Mouse (Mus musculus) intestine, embryonic 16.5 days (tissue): ENCODE measurements at regions not wholly inside any gene's neighbourhood (a gene's known extent, or its start where the extent isn't known, plus 50 kb on each side); places are given as distances from the start of the nearest gene placed in this dataset.

ENCODE experiments used
- ATAC-seq: fragments of 200-750 bp; cut with Nextera tagmentation; 2 replicates; pipeline ENCODE4 v1.8.0; 2017; ENCODE audit warnings: moderate TSS enrichment, moderate library complexity
- H3K27ac ChIP-seq: fragments of 300-500 bp; sonication (generic); 2 replicates; pipeline ENCODE4 v1.5.1; 2014; ENCODE audit warnings: mild to moderate bottlenecking, low read length
- H3K27me3 ChIP-seq: fragments of 300-500 bp; sonication (generic); replicated peaks from 2 replicates; pipeline ENCODE4 v1.6.1; 2014; ENCODE audit warnings: low read length, control low read depth, mixed read lengths; ENCODE audit not compliant: control insufficient read depth, insufficient read depth
- H3K36me3 ChIP-seq: fragments of 300-500 bp; sonication (generic); 2 replicates; pipeline ENCODE4 v1.6.1; 2014; ENCODE audit warnings: low read length, control low read depth; ENCODE audit not compliant: control insufficient read depth, insufficient read depth
- H3K4me1 ChIP-seq: fragments of 300-500 bp; sonication (generic); 2 replicates; pipeline ENCODE4 v1.6.1; 2014; ENCODE audit warnings: low read length, control low read depth, mixed read lengths; ENCODE audit not compliant: control insufficient read depth, insufficient read depth
- H3K4me2 ChIP-seq: fragments of 300-500 bp; sonication (generic); 2 replicates; pipeline ENCODE4 v1.6.1; 2014; ENCODE audit warnings: low read depth, low read length, control low read depth
- H3K4me3 ChIP-seq: fragments of 300-500 bp; sonication (generic); 2 replicates; pipeline ENCODE4 v1.5.1; 2014; ENCODE audit warnings: mild to moderate bottlenecking, low read length
- H3K9ac ChIP-seq: fragments of 300-500 bp; sonication (generic); 2 replicates; pipeline ENCODE4 v1.6.1; 2014; ENCODE audit warnings: low read depth, low read length
- H3K9me3 ChIP-seq: fragments of 300-500 bp; sonication (generic); 2 replicates; pipeline ENCODE4 v1.6.1; 2016; ENCODE audit warnings: low read length, control low read depth; ENCODE audit not compliant: control insufficient read depth
- WGBS: fragments of 180-500 bp; shearing (Covaris S2); extraction: QIAGEN DNeasy Blood & Tissue Kit; methylation state at CpG from one replicate; pipeline ENCODE4 v1.1.7; 2014; 5-methylcytosine and 5-hydroxymethylcytosine counted together

DNA sequence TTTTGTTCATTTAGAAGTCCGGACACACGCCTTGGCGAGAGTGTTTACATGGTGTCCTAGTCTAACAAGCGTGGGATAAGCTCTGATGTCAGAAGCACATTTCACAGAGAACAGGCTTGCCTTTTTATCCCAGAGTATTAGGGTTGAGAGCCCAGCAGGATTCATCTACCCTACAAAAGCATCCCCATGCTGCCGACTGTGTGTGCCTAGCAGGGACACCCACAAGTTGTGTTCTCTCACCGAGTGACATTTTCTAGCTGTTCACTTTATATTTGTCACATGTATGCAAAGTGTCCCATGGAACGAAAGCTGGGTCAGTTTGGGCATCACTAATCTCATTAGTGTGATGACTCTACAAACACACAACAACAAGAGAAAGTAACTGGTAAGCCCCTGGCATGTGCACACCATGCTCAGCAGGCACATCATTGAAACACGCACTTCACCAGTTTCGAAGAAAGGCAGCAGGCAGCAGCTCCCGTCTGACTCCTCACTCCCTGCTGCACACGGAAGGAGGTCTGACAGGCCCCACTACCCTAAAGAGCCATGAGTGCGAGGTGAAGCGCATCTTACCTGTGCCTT is 539.8 kb upstream of the Adgrl2 start:
- no peaks in the 10 kb centered on the region for H3K27me3 ChIP-seq
- H3K9me3 ChIP-seq, result no peaks in the 10 kb centered on the region
- H3K4me2 ChIP-seq, result no peak overlapping the region
- H3K9ac ChIP-seq, result no peak overlapping the region
- H3K4me3 ChIP-seq, result no peak overlapping the region
- H3K36me3 ChIP-seq, result no peaks in the 10 kb centered on the region
- 88% methylated on average over 13 of the region's 13 CpGs for WGBS
- no peak for ATAC-seq
- no peaks in the 10 kb centered on the region for H3K4me1 ChIP-seq
- no peak overlapping the region for H3K27ac ChIP-seq

DNA sequence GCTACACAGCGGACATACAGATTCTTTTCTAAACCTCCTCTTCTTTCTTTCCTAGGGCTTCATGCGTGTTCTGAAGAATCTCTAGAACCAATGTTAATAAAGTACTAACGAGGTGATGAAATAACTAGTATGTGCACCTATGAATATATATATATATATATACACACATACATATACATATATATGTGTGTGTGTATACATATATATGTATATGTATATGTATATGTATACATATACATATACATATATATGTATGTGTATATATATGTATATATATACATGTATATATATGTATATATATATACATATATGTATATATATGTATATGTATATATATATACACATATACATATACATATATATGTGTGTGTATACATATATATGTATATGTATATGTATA is 536.2 kb upstream of the Adgrl2 start:
- no peaks in the 10 kb centered on the region for H3K4me1 ChIP-seq
- no peak overlapping the region for H3K27ac ChIP-seq
- no peak overlapping the region for H3K9ac ChIP-seq
- H3K4me2 ChIP-seq, result no peak overlapping the region
- no peak overlapping the region for H3K4me3 ChIP-seq
- no peak for ATAC-seq
- no peaks in the 10 kb centered on the region for H3K27me3 ChIP-seq
- H3K9me3 ChIP-seq, result no peaks in the 10 kb centered on the region
- H3K36me3 ChIP-seq, result no peaks in the 10 kb centered on the region
- 96% methylated on average over 3 of the region's 3 CpGs for WGBS

DNA sequence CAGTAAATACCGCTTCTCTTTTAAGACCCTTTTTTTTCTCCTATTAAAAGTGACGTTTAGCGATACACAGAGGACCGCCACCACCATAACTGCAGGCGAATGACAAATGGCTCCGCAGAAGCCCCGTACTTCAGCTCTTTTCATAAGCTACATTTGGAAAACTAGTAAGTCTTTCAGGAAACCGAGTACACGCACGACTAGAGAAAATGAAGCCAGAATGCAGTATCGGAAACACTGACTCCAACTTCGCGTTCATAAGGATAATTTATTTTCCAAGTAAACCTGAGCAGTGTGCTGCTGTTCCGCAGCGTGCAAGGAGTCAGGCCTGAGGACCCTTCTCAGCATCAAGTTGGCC is 529.2 kb upstream of the Adgrl2 start:
- no peak overlapping the region for H3K27ac ChIP-seq
- no peaks in the 10 kb centered on the region for H3K9me3 ChIP-seq
- peak overlapping the region; percentile 33 for H3K4me3 ChIP-seq
- ATAC-seq, result no peak
- peak overlapping the region; percentile 49 for H3K4me2 ChIP-seq
- no peaks in the 10 kb centered on the region; the same call in 1 of the 2 replicates for H3K27me3 ChIP-seq
- no peak overlapping the region for H3K9ac ChIP-seq
- 14% methylated on average over 15 of the region's 15 CpGs for WGBS
- H3K36me3 ChIP-seq, result no peaks in the 10 kb centered on the region
- no peaks in the 10 kb centered on the region for H3K4me1 ChIP-seq

DNA sequence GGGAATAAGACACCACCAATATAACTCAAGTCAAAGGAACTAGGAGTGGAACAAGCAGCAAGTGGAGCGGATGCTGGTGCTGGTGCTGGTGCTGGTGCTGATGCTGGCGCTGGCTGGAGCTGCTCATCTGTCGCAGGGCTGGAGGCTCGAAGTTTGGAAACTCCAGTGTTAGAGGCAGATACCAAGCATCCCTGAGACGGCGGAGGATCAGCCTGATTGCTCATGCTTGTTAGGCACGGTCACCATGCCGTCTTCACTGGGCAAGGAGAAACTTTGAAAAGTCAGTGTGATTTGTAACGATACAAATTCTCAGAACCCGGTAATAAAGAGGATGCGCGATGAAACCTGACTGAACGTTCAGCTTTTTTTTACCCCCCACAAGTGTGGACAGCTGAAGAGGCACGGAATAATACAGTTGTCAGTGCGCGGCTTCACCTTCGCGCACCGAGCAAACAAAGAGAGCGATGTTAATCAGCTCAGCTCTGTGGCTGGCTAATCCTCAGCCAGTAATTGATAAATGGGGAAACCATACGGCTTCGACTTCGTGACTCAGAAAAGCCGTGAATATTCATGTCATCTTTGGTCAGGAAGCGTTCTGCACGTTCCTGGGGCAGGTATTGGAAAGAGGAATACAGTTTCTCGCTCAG is 528.7 kb upstream of the Adgrl2 start:
- peak overlapping the region; percentile 49 for H3K4me2 ChIP-seq
- peak overlapping the region; percentile 33 for H3K4me3 ChIP-seq
- no peaks in the 10 kb centered on the region; the same call in 1 of the 2 replicates for H3K27me3 ChIP-seq
- H3K9me3 ChIP-seq, result no peaks in the 10 kb centered on the region
- H3K9ac ChIP-seq, result peak overlapping the region; percentile 9; the same call in 1 of the 2 replicates
- WGBS, result 4% methylated on average over 27 of the region's 27 CpGs
- H3K4me1 ChIP-seq, result no peaks in the 10 kb centered on the region
- ATAC-seq, result no peak
- H3K27ac ChIP-seq, result no peak overlapping the region
- no peaks in the 10 kb centered on the region for H3K36me3 ChIP-seq

DNA sequence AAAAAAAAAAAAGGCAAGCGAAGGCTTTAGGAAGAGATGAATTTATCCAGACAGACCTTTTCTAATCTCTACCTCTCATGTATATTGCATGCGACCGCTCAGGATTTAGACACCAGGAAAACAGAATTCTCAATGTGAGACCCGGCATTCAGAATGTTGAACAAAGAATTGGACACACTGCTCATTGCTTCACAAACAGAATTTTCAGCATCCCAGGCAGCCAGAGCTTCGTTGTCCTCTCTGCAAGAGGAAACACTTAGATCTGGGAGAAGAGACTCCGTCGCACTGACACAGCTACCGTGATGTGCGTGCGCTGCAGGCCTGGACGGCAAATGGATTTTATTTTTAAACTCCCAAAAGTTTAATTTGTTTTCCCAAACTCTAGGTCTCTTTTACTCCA is 527.2 kb upstream of the Adgrl2 start:
- no peaks in the 10 kb centered on the region for H3K36me3 ChIP-seq
- H3K4me3 ChIP-seq, result no peak overlapping the region
- no peaks in the 10 kb centered on the region for H3K9me3 ChIP-seq
- no peaks in the 10 kb centered on the region; the same call in 1 of the 2 replicates for H3K27me3 ChIP-seq
- no peak overlapping the region for H3K4me2 ChIP-seq
- WGBS, result 82% methylated on average over 11 of the region's 11 CpGs
- no peak for ATAC-seq
- no peak overlapping the region for H3K27ac ChIP-seq
- H3K4me1 ChIP-seq, result no peaks in the 10 kb centered on the region
- H3K9ac ChIP-seq, result no peak overlapping the region

DNA sequence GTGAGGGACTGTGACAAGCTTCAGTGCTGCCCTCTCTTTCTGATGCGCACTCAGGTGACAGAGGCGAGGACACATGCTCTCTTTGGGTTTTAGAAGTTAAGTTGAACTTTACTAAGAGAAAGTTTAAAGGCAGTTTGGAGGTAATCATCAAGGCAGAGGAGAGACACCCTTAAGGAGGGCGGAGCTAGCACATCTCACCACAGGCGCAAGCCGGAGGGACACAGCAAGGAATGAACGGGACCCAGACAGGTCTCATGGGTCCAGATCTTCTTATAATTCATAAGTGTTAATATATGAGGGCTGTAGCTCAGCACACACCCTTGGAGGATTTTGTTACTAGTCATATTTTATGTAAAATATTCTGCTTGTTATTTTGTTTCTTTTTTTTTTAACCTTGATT is 518.8 kb upstream of the Adgrl2 start:
- WGBS, result 87% methylated on average over 6 of the region's 6 CpGs
- H3K36me3 ChIP-seq, result no peaks in the 10 kb centered on the region
- H3K4me2 ChIP-seq, result no peak overlapping the region
- H3K9me3 ChIP-seq, result no peaks in the 10 kb centered on the region
- H3K9ac ChIP-seq, result no peak overlapping the region
- no peaks in the 10 kb centered on the region for H3K4me1 ChIP-seq
- H3K27ac ChIP-seq, result no peak overlapping the region
- H3K4me3 ChIP-seq, result no peak overlapping the region
- ATAC-seq, result no peak
- no peaks in the 10 kb centered on the region for H3K27me3 ChIP-seq

DNA sequence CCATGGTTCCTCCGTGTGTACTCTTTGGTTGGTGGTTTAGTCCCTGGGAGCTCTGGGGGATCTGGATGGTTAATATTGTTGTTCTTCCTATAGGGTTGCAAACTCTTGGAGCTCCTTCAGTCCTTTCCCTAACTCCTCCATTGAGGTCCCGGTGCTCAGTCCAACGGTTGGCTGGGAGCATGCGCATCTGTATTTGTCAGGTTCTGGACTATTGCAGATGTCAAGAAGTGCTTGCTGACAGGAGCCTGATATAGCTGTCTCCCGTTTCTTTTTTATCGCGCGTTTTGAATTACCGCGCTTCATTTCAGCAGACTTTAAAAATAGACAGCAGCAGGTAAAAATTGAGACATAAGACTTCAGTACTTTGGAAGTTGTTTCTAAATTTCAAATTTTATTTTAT is 518.3 kb upstream of the Adgrl2 start:
- Histone ChIP-seq H3K9me3 (no peaks in the 10 kb centered on the region), H3K4me1 (no peaks in the 10 kb centered on the region), H3K36me3 (no peaks in the 10 kb centered on the region), H3K4me3 (no peak overlapping the region), H3K4me2 (no peak overlapping the region), H3K27me3 (no peaks in the 10 kb centered on the region), H3K9ac (no peak overlapping the region), H3K27ac (no peak overlapping the region)
- WGBS, result 89% methylated on average over 10 of the region's 10 CpGs
- no peak for ATAC-seq

DNA sequence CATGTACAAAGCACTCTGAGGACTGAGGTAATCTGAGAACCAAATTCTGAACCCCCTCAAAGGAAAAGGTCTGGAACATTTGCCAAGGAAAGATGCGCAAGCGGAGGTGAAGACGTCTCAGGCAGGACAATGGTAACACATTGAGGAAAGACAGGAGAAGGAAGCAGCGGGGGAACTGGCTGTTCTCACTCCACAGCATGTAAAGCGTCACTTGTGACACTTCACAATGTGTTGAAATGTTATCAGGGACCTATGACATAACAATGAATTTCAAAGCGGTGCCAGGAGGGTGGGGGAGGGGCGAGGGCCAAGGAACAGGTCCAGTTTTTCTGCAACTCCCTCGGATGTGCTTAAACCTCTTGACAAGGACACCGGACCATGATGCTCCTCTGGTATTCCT is 515.3 kb upstream of the Adgrl2 start:
- no peaks in the 10 kb centered on the region for H3K36me3 ChIP-seq
- H3K4me3 ChIP-seq, result no peak overlapping the region
- H3K27ac ChIP-seq, result no peak overlapping the region
- no peak overlapping the region for H3K9ac ChIP-seq
- no peaks in the 10 kb centered on the region for H3K4me1 ChIP-seq
- H3K27me3 ChIP-seq, result no peaks in the 10 kb centered on the region
- H3K4me2 ChIP-seq, result no peak overlapping the region
- no peak for ATAC-seq
- H3K9me3 ChIP-seq, result no peaks in the 10 kb centered on the region
- WGBS, result 71% methylated on average over 9 of the region's 9 CpGs

DNA sequence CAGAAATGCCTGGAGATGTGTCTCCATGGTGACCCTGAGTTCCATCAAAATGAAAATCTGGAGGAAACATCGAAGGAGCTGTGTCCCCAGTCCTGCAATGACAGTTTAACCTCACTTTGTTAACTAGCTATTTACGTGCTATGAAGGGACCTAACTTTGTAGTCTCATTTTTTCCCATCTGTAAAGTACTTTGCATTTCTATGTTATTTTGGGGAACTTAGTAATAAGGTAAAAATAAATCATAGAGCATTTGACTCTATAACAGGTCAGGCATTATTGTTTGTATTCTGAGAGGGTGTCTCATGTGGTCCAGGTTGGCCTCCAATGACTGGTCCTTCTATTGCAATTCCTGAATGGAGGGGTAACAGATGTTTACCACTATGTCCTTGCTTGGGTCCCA is 513.6 kb upstream of the Adgrl2 start:
- Histone ChIP-seq H3K4me3 (no peak overlapping the region), H3K9ac (no peak overlapping the region)

DNA sequence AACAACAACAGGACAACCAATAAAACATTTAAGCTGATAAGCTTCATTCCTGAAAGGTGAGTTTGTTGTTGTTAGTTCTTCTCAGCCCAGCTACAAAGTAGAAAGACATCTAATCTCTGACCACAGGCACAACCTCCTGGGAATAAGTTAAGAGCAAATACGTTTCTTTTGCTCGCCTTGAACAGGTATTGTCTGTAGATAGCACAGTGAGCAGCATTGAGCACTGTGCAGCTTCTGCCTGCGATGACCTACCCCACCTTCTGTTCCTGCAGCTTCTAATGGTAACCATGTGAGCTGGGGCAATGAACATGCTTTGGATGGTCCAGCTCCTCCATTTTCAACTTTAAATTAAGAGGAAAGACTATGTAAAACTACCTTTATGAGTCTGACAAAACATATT is 509.8 kb upstream of the Adgrl2 start:
- no peak overlapping the region for H3K9ac ChIP-seq
- no peak overlapping the region for H3K27ac ChIP-seq
- no peaks in the 10 kb centered on the region for H3K27me3 ChIP-seq
- H3K9me3 ChIP-seq, result no peaks in the 10 kb centered on the region
- H3K36me3 ChIP-seq, result no peaks in the 10 kb centered on the region
- WGBS, result 88% methylated on average over 3 of the region's 3 CpGs
- H3K4me2 ChIP-seq, result no peak overlapping the region
- H3K4me3 ChIP-seq, result no peak overlapping the region
- ATAC-seq, result no peak
- H3K4me1 ChIP-seq, result no peaks in the 10 kb centered on the region

More for the DNA sequence above, 513.6 kb upstream of the Adgrl2 start:
- Histone ChIP-seq H3K36me3 (no peaks in the 10 kb centered on the region), H3K9me3 (no peaks in the 10 kb centered on the region), H3K4me2 (no peak overlapping the region), H3K27ac (no peak overlapping the region), H3K4me1 (no peaks in the 10 kb centered on the region), H3K27me3 (no peaks in the 10 kb centered on the region)
- ATAC-seq, result no peak
- WGBS, result 91% methylated on average over 2 of the region's 2 CpGs
